Mouse (Mus musculus): ENCODE measurements around the gene Pus7.

DNA sequence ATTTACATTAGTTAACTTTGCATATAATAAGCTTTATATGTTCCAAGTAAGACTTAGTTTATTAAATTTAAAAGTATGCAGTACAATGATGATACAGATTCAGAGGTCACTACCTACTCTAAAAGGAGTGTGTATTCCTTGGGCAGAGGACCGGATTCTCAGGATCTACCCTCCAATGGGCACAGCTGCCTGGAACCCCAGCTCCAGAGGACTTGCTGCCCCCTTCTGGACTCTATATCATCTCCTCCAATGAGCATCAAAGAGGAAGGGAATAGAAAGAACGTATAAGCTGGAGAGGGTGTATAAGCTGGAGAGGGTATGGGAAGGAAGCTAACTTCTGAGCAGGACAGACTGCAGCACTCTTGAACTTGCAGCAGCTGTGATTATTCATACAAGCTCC lies 33.6 kb downstream of the Pus7 start:
- TF ChIP-seq CTCF (IDR thresholded peaks at IDR 0.05; ENCODE audit: insufficient read depth, low read depth, low read length): no peak
- TF ChIP-seq POLR2A (IDR thresholded peaks at IDR 0.05; ENCODE audit: insufficient read depth, low read depth, low read length): no peak

All from olfactory bulb, adult 2 months (tissue).